Mouse (Mus musculus): ENCODE results near the gene Pax3.

Pax3 gene

GRCm38 (mm10) chr1:78198319-78198940 is 1.5 kb upstream of the Pax3 start:
- DNase-seq (ENCODE audit: low spot score in 2 of 2), result no peak

GRCm38 (mm10) chr1:78197351-78198234 is 659 bp upstream of the Pax3 start:
- DNase-seq (ENCODE audit: low spot score in 2 of 2), result no peak

DNA sequence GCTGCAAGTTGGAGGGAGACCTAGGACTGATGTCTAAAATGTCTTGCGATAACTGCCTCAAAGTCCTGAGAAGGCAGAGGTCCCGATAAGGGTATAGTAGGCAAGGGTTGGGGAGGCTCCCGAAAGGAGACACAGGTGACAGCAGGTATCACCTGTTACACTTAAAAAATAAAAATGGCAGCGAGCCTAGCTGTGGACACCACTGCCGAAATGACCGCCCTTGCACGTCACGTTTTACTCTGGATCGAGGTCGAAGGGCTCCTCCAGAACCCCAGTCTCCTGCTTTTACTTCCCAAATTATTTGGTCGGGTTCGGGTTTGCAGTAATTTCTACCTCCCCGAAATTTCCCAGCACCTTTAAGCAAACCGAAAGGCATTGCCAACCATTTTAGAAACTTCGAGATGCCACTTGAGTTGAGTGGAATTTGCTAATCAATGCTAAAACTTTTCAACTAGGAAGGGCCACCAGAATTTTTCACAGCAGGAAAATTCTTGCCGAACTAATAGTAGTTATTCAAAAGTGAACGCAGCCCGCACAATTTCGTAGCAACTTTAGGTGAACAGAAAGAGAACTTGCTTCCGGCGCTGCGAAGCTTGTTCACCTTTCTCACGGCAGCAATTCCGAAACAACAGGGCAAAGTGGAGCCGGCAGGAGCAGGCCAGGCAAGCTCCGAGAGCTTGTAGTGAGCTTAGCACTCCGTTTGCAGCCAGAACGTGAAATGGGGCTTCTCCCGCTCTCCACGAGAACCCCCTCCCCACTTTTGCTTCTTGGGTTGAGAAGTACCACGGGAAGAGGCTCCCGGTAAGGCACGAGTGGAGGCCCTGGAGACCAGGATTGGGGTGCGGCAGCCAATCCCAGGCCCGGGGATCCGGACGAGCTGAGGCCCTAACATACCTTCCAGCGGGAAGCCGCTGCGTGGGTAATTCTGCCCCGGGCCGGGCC is 892 bp downstream of the Pax3 start:
- no peak for DNase-seq (ENCODE audit: low spot score in 2 of 2)

DNA sequence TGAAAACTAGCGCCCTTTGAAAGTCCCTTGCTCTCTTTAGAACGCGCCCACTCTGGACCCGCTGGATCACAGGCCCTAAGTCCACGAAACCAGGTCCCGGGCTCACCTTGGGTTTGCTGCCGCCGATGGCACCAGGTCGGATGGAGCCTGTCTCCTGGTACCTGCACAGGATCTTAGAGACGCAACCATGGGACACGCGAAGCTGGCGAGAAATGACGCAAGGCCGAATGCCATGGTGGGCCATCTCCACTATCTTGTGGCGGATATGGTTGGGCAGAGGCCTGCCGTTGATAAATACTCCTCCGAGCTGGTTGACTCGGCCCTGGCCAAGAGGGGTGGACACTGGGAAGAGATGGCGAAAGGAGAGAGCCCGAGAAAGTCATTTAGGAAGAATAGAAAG is 1.8 kb downstream of the Pax3 start:
- no peak for DNase-seq (ENCODE audit: low spot score in 2 of 2)

DNA sequence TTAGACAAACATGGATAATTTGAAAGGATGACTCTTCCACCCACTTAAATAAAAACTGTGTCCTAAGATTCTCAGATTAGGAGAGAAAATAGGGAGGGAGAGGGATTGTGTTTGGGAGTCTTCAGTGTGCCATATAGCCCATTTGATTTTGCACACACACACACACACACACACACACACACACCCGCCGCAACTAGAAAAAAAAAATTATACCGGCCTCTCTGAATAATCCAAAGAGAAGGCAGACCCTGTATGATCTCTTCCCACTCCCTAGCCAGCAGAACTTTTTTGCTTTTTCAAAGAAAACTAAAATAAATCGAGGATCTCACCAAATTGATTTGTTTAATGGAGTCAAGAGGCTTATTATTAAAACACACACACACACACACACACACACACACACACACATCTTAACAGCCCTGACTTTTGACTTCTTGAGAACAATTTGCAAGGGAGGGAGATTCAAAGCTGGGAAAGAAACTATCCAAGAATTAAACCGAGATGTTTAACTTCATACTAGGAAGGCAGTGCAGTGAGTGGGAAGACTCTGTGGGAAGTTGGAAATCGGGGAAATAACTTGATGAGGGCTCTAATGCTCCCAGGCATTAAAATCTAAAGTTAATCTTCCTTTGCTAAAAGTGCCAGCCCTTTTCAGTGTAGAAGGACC is 2.4 kb downstream of the Pax3 start:
- DNase-seq (ENCODE audit: low spot score in 2 of 2), result no peak

GRCm38 (mm10) chr1:78193465-78193991 is 3.4 kb downstream of the Pax3 start:
- DNase-seq (ENCODE audit: low spot score in 2 of 2), result no peak

GRCm38 (mm10) chr1:78192746-78193464 is 4.0 kb downstream of the Pax3 start:
- DNase-seq (ENCODE audit: low spot score in 2 of 2), result no peak

DNA sequence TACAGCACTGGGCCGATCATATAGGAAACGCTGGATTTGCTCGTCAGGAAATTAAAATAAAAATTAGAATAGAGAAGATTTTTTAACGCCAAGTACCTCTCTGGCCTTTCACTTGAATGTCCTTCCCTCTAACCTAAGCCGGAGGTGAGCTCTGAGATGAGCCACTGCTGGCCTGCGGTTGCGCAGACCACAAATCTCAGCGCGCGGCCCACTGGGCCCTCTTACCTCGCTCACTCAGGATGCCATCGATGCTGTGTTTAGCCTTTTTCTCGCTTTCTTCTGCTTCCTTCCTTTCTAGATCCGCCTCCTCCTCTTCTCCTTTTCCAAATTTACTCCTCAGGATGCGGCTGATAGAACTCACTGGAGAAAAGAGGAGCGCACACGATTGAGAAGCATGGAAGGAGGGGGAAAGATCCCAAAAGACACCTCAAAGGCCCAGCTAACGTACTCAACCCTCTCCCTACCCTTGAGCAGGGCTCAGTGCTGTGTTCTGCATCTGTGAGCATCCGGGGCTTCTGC is 4.7 kb downstream of the Pax3 start:
- DNase-seq (ENCODE audit: low spot score in 2 of 2), result no peak

GRCm38 (mm10) chr1:78191761-78192160 is 5.2 kb downstream of the Pax3 start:
- no peak for DNase-seq (ENCODE audit: low spot score in 2 of 2)

DNA sequence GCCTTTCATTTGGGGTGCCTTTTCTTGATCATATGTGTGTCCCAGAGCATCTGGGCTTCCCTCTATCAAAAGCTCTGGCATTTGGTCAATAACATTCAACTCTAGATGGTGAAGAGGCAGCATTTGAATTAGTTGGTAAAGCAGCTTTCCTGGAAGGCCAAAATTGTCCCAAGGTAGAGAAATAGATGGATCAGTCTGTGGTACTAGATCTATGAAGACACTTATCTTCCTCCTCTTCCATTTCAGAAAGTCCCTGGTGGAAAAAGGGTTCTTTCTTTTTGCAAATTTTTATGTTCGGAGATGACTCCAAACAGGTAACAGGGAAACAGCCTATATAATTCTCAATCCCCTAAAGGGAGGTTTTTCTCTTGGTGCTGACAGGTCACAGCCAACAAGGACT is 5.6 kb downstream of the Pax3 start:
- DNase-seq (ENCODE audit: low spot score in 2 of 2), result no peak

- no peak for DNase-seq (ENCODE audit: low spot score in 2 of 2)
Observed at GRCm38 (mm10) chr1:78190386-78191111, 6.4 kb downstream of the Pax3 start.

GRCm38 (mm10) chr1:78189501-78190345 is 7.2 kb downstream of the Pax3 start:
- DNase-seq (ENCODE audit: low spot score in 2 of 2), result no peak

DNA sequence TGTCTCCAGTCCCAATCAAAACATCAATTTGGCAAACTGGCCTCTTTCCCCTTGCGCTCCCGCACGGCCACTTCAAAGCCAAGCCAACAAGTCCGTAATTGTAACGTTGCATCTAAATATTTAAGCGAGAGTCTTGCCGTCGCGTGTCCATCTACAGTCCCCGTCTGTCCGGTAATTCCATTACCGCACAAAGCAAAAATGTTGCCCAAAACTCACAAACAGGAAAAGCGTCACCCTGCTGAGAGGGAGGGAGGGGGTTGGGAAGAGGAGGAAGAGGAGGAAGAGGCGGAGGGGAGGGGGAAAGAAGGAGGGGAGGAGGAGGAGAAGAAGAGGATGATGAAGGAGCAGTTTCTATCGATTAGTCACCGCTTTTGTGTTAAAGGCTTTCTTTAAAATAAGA is 7.9 kb downstream of the Pax3 start:
- DNase-seq (ENCODE audit: low spot score in 2 of 2), result no peak

DNA sequence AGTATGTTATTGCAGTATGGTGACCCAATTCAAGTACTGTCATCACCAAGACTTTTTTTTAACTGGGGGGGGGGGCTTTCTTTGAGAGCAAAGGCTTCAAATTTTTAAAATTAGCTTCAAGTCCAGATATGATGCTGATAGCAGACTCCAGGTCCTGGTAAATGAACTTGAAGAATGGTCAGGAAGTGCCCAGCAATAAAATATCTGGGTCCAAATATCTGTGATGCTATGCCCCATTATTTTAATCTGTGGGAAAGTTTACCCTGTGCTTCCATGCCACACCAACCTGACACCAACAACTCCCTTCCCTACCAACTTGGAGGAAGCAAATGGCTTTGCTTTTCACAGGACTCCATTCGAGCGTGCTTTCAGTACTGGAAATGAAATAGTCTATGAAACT is 8.6 kb downstream of the Pax3 start:
- DNase-seq (ENCODE audit: low spot score in 2 of 2), result no peak

DNA sequence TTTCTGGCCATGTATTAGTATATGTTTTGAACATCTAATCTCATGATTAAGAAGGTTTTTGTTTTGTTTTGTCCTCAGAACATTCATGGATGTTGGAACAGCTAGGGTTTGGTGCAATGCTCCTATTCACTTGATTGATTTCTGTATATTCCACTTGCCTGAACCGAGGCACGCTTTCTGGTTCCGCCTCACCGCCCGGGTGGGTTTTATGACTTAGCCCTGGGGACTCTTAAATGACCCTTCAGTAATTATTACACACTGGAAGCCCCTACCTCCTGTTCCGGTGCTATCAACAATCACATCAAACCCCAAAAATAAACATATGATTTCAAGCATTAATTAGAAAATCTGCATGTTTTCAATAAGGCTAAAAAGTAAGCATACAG is 9.2 kb downstream of the Pax3 start:
- no peak for DNase-seq (ENCODE audit: low spot score in 2 of 2)

DNA sequence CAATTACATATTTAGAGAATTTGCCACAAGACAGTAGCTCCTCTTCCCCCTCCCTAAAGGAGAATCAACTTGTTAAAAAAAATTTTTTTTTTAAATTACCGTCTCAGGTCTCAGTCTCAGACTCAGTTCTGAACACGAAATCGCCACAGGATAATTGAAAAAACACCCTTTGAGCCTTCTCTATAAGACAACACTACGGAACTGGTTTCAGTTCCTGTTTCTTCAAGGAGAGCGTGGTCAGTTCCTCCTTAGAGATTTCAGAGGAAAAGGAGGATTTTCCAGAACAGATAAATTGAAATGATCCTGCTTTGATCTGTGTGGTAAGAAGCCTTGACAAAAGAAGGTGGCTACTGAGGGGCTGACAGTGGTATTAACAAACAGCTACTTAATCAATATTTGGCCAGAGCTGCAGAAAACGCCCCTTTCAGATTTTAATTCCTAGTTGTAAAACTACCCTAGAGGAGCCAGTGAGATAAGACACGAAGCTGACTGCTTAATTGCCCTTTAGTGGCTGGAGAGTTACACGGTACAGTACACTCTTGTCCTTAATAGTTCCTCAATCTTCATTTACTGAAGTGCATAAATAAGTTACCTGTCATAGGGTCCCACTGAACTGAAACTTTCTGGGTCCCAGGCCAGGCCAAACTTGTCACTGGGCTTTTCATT is 9.7 kb downstream of the Pax3 start:
- DNase-seq (ENCODE audit: low spot score in 2 of 2), result no peak

DNA sequence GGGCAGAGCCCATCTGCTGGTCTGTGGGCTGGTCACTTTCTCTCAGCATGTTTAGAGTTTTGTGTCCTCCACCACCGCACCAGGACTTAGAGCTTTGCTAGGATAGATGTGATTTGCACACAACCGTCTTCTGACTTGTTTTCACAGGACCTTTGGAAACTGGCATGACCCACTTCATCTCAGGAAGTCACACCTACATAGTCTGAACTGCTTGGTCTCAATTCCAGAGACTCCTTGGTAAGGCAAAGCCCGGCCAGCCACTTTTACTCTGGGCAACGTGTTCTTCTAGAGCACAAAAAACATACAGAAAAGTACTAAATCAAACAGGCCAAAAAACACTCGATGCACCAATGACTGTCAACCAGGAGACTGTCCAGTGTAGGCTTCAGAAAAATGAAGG is 14.0 kb downstream of the Pax3 start:
- DNase-seq (ENCODE audit: low spot score in 2 of 2), result no peak

DNA sequence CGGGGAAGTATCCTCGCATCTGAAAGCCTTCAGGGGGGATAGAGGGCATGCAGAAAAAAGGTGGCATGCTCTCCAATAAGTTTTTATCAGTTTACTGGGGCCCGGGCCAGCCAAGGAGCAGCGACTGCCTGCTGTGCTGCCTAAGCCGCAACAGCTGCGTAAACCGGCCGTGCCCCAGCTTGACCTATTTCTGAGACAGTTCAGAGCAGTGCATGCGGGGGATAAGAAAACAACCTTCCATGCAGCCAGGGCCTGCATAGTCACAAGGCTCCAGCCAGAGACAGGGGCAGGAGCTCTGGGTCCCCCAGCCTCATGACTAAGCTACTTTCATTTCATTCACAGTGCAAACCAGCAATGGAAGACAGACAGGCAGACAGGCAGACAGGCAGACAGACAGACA is 15.1 kb downstream of the Pax3 start:
- no peak for DNase-seq (ENCODE audit: low spot score in 2 of 2)
